Comparison of ENCODE assay signal across 8 mouse cellular contexts in the genomic region with DNA sequence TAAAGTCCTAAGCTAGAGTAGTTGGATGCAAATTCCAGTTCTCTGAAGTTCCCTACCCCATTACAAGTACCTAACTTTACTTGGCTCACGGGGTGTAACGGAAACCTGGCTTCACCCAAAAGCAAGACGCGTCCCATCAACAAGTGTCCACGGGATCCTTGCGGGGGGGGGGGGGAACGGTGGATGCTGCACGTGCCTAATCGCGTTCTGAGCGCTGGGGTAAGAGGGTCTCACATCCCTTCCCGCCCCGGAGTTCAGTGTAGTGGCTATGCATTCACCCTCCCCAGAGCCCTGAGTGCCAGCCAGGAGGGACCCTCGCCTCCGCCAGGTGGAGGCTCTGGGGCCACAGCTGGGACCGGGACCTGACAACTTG. TPM values are rescaled to one million over a fixed set of nuclear protein-coding genes. Genes with fewer than 3 reads are reported as not detected.
DNase-seq lines count a peak whose midpoint lies in the region; ATAC-seq and TF ChIP-seq lines count a peak whose summit lies in the region.

No protein-coding gene starts in this region.

- H3K36me3 ChIP-seq in embryonic facial prominence, embryonic 10.5 days (replicated peaks): no peaks in the 10 kb centered on the region

- peak; percentile 4 for ATAC-seq in inflammation-experienced regulatory T-cells, adult 6 months

- peak overlapping the region; percentile 2 for H3K27ac ChIP-seq in left cerebral cortex, adult 2 months
- H3K27ac ChIP-seq in embryonic facial prominence, embryonic 10.5 days (replicated peaks): no peak overlapping the region

- H3K9me3 ChIP-seq in embryonic facial prominence, embryonic 10.5 days: no peaks in the 10 kb centered on the region

- H3K4me3 ChIP-seq in left cerebral cortex, adult 2 months: peak overlapping the region; percentile 73
- H3K4me3 ChIP-seq in embryonic facial prominence, embryonic 10.5 days: peak overlapping the region; percentile 90

- H3K4me1 ChIP-seq in embryonic facial prominence, embryonic 10.5 days: peaks cover 11% of the 10 kb centered on the region

- no peak for DNase-seq in left cerebral cortex, adult 2 months (ENCODE audit: extremely low spot score in 1 of 2, low spot score in 2 of 2)
- no peak for DNase-seq in left cerebral cortex, adult 9 months (ENCODE audit: low spot score in 2 of 2)
- no peak for DNase-seq in embryonic facial prominence, embryonic 10.5 days (ENCODE audit: low spot score)
- peak; percentile 67 for DNase-seq in naive thymus-derived CD4-positive, alpha-beta T cell, adult 2 months (ENCODE audit: low read depth)
- DNase-seq in retina, embryonic 14.5 days (ENCODE audit: low spot score): no peak
- DNase-seq in frontal cortex, postnatal 14 days (ENCODE audit: low spot score in 2 of 2): no peak
- no peak for DNase-seq in embryo, embryonic 10.5 days (ENCODE audit: low spot score)

- 2% methylated on average over 16 of the region's 16 CpGs for WGBS in embryonic facial prominence, embryonic 10.5 days

- H3K27me3 ChIP-seq in embryonic facial prominence, embryonic 10.5 days (replicated peaks; ENCODE audit: low read depth, poor library complexity, severe bottlenecking): peaks cover 36% of the 10 kb centered on the region

- intact Hi-C loops in left cerebral cortex, adult 2 months (cut with DNase I): loop anchor here (5.0 kb wide), 2 partner anchors 69 to 306 kb away; a partner anchor contains a TSS

- no peak for TF ChIP-seq CTCF in left cerebral cortex, adult 2 months (IDR thresholded peaks at IDR 0.05)

RNA-seq across cellular contexts. Expression of a gene that starts 0.8 kb away (rescaled TPM):
- total RNA-seq in left cerebral cortex, adult 2 months (2021): 1 to 10 TPM; 1.2 to 1.9 TPM
- 0.57 and 1.1 TPM in 2 replicates for polyA plus RNA-seq in embryonic facial prominence, embryonic 10.5 days (2016; fragmentation: Nextera tagmentation; extraction: Ambion mirVana)
- 1 to 10 TPM; 2.3 to 4.1 (median 3.8) TPM for polyA plus RNA-seq in inflammation-experienced regulatory T-cells, adult 6 months (2017; shearing (Covaris generic))
